Mouse (Mus musculus): ENCODE measurements around the gene Ccdc106. TPM values are rescaled to one million over a fixed set of nuclear protein-coding genes. Genes with fewer than 3 reads are reported as not detected.

Gene Ccdc106
- total and polyA plus RNA-seq, 3 experiments = 0.52 to 0.81 TPM; not detected in 1

- TF ChIP-seq NELFE (IDR thresholded peaks at IDR 0.05; ENCODE audit: low read depth, low read length) = peak; percentile 40; the same call in 1 of the 2 replicates
- peak; percentile 7; the same call in 1 of the 2 replicates for TF ChIP-seq IRF4 (IDR thresholded peaks at IDR 0.05; ENCODE audit: low read depth, low read length)
- no peak for TF ChIP-seq PAX5 (IDR thresholded peaks at IDR 0.05; ENCODE audit: low read length)
- TF ChIP-seq EP300 (IDR thresholded peaks at IDR 0.05; ENCODE audit: low read length) = no peak
- no peak for TF ChIP-seq MAFK (IDR thresholded peaks at IDR 0.05; ENCODE audit: insufficient replicate concordance, low read length)
- TF ChIP-seq HCFC1 (IDR thresholded peaks at IDR 0.05; ENCODE audit: low read depth, low read length) = peak; percentile 37
- peak; percentile 56; the same call in 1 of the 2 replicates for TF ChIP-seq ZMIZ1 (IDR thresholded peaks at IDR 0.05; ENCODE audit: low read depth, low read length)
- TF ChIP-seq MYC (IDR thresholded peaks at IDR 0.05; ENCODE audit: low read depth, low read length) = peak; percentile 85; the same call in 1 of the 2 replicates
- peak; percentile 64 for TF ChIP-seq SMC3 (IDR thresholded peaks at IDR 0.05; ENCODE audit: low read depth, low read length)
- peak; percentile 58; the same call in 1 of the 2 replicates for TF ChIP-seq TBP (conservative IDR thresholded peaks at IDR 0.05; ENCODE audit: low read depth, low read length)
- peak; percentile 69; the same call in 1 of the 2 replicates for TF ChIP-seq SIN3A (IDR thresholded peaks at IDR 0.05; ENCODE audit: low read length)
- peak in 1 of 2 experiments; percentile 77; a peak in 3 of 4 replicates for TF ChIP-seq CTCF (conservative IDR thresholded peaks at IDR 0.05 in 1 of 2, IDR thresholded peaks at IDR 0.05 in 1 of 2; ENCODE audit: low read depth in 2 of 2, low read length in 2 of 2)
- peak; percentile 54; the same call in 1 of the 2 replicates for TF ChIP-seq KAT2A (IDR thresholded peaks at IDR 0.05; ENCODE audit: insufficient replicate concordance, low read length)
- peak; percentile 76 for TF ChIP-seq ELF1 (IDR thresholded peaks at IDR 0.05; ENCODE audit: low read depth, low read length)
- peak; percentile 77; the same call in 1 of the 2 replicates for TF ChIP-seq CHD2 (IDR thresholded peaks at IDR 0.05; ENCODE audit: low read length)
- no peak for TF ChIP-seq JUN (IDR thresholded peaks at IDR 0.05; ENCODE audit: insufficient read depth, low read depth, low read length)
- TF ChIP-seq POLR2A (IDR thresholded peaks at IDR 0.05; ENCODE audit: low read depth, low read length) = peak; percentile 64
- TF ChIP-seq GABPA (IDR thresholded peaks at IDR 0.05; ENCODE audit: insufficient replicate concordance, low read depth, low read length) = no peak
- TF ChIP-seq CHD1 (IDR thresholded peaks at IDR 0.05; ENCODE audit: low read depth, low read length) = no peak
- no peak for TF ChIP-seq E2F4 (IDR thresholded peaks at IDR 0.05; ENCODE audit: insufficient replicate concordance, low read depth, low read length)
- TF ChIP-seq BHLHE40 (IDR thresholded peaks at IDR 0.05; ENCODE audit: low read depth, low read length) = peak; percentile 93
- TF ChIP-seq MAZ (IDR thresholded peaks at IDR 0.05; ENCODE audit: low read depth, low read length) = peak; percentile 85
- TF ChIP-seq ZKSCAN1 (IDR thresholded peaks at IDR 0.05; ENCODE audit: borderline replicate concordance, low read depth, low read length) = no peak
- peak; percentile 92 for TF ChIP-seq MXI1 (IDR thresholded peaks at IDR 0.05; ENCODE audit: low read depth, low read length)
- TF ChIP-seq MAX (IDR thresholded peaks at IDR 0.05; ENCODE audit: low read length) = no peak; the same call in 1 of the 2 replicates
- peak; percentile 55; the same call in 1 of the 2 replicates for TF ChIP-seq MEF2A (IDR thresholded peaks at IDR 0.05; ENCODE audit: borderline replicate concordance, low read depth, low read length)
- peak; percentile 24 for TF ChIP-seq RAD21 (IDR thresholded peaks at IDR 0.05; ENCODE audit: low read depth, low read length)
- TF ChIP-seq NRF1 (IDR thresholded peaks at IDR 0.05; ENCODE audit: low read depth, low read length) = peak; percentile 95
- dilution Hi-C loops (cut with MboI; ENCODE audit: extremely low pct_ligation_motif_present, extremely low pct_unique_long_range_greater_than_20kb, low sequenced_read_pairs) (no loop called here), in situ Hi-C loops (cut with MboI; ENCODE audit: low pct_ligation_motif_present, low pct_unique_long_range_greater_than_20kb, low sequenced_read_pairs) (loop anchor here (5.0 kb wide), 1 partner anchor 66 kb away; the partner anchor contains the start of gene Rasl2-9)
- DNase-seq (ENCODE audit: extremely low read depth) = peak; percentile 97
- Histone ChIP-seq H3K4me2 (ENCODE audit: insufficient read depth, low read depth, poor library complexity, severe bottlenecking) (peak overlapping the region; percentile 76), H3K4me3 (replicated peaks in 1 of 3; ENCODE audit: low read depth in 2 of 3, low read length in 2 of 3, poor library complexity in 1 of 3) (peak overlapping the region; percentile 67 to 90 (median 73)), H3K4me1 (ENCODE audit: control insufficient read depth in 1 of 2, insufficient read depth in 2 of 2) (peaks cover 2 to 47% of the 10 kb centered on the region in 2 experiments; a peak in 3 of 4 replicates), H3K27me3 (replicated peaks) (no peaks in the 10 kb centered on the region), H3K36me3 (replicated peaks in 1 of 2; ENCODE audit: control insufficient read depth in 1 of 2, insufficient read depth in 1 of 2, low read length in 1 of 2) (peaks cover 4 to 25% of the 10 kb centered on the region in 2 experiments), H3K27ac (ENCODE audit: insufficient read depth, low read depth) (peak overlapping the region; percentile 90), H3K9ac (ENCODE audit: insufficient read depth, low read depth) (peak overlapping the region; percentile 92), H3K79me2 (replicated peaks; ENCODE audit: control insufficient read depth, extremely low read depth, insufficient read depth, poor library complexity, severe bottlenecking) (peaks cover 35% of the 10 kb centered on the region), H3K9me3 (replicated peaks; ENCODE audit: low read length) (no peaks in the 10 kb centered on the region)
Observed at GRCm38 (mm10) chr7:5060944-5061773, 40.8 kb downstream of the Ccdc106 start.

Data from CH12.LX (cell line).